Mouse (Mus musculus) bone marrow macrophage, adult 2 months (primary cell): Measurements from ENCODE around the gene Raph1. TPM values are rescaled to one million over a fixed set of nuclear protein-coding genes. Genes with fewer than 3 reads are reported as not detected.
A peak's percentile ranks its signal among the peaks of the same experiment; 100 is the strongest.

ENCODE experiments used
- H3K27ac ChIP-seq: 2 replicates; pipeline ENCODE4 v1.5.1; 2012; ENCODE audit warnings: low read depth, low read length; ENCODE audit not compliant: insufficient read depth
- H3K4me1 ChIP-seq: 2 replicates; pipeline ENCODE4 v1.6.1; 2012; ENCODE audit warnings: low read length; ENCODE audit not compliant: control insufficient read depth, insufficient read depth
- H3K4me3 ChIP-seq: 2 replicates; pipeline ENCODE4 v1.5.1; 2012; ENCODE audit warnings: mild to moderate bottlenecking, low read length, moderate library complexity; ENCODE audit not compliant: insufficient read depth
- CTCF ChIP-seq: IDR thresholded peaks from 2 replicates; pipeline ENCODE4 v1.5.1; 2012; ENCODE audit warnings: low read depth, mild to moderate bottlenecking, low read length, moderate library complexity
- POLR2A ChIP-seq: IDR thresholded peaks from 2 replicates; pipeline ENCODE4 v1.6.1; 2012; ENCODE audit warnings: mild to moderate bottlenecking, low read depth, low read length, borderline replicate concordance
- polyA plus RNA-seq: library from polyadenylated mRNA; stranded (reverse); fragments of >200 nt; gene quantifications from 2 replicates; pipeline ENCODE4 v1.2.4, GENCODE M21; 2012; ENCODE audit not compliant: missing spikeins, insufficient read depth, insufficient read length

The Raph1 gene
- 45.4 and 67.6 TPM in 2 replicates for polyA plus RNA-seq

- Histone ChIP-seq H3K27ac (peak within 1 kb of the TSS; percentile 71), H3K4me1 (peaks cover 4% of the 10 kb centered on the region), H3K4me3 (peak within 1 kb of the TSS; percentile 81)
- TF ChIP-seq POLR2A (no peak), CTCF (no peak)
Observed at GRCm38 (mm10) chr1:60566631-60567311, at the start of gene Raph1. Gene Raph1, minus strand, starts transcription at chr1:60567104.

DNA sequence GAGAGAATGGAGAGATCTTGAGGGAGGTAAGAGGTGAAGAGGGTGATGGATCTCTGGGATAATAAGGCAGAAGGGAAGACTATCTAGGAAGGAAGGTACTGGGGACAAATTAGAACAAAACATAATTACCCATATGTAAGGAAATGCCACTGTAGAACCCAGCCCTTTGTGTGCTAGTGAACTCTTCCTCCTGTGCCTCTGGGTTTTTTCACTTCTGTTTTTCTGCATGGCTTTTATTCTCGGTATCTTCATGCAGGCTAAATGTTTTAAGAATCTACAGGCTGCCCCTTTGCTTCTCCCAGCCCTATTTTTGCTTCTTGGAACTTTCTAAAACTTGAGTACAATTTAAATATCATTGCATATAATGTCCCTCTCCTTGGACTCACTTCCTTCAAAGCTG, 48.8 kb upstream of the Raph1 start:
- Histone ChIP-seq H3K4me3 (no peak overlapping the region), H3K27ac (peak overlapping the region; percentile 37; the same call in 1 of the 2 replicates), H3K4me1 (peaks cover 16% of the 10 kb centered on the region)
- TF ChIP-seq CTCF (no peak), POLR2A (no peak)

DNA sequence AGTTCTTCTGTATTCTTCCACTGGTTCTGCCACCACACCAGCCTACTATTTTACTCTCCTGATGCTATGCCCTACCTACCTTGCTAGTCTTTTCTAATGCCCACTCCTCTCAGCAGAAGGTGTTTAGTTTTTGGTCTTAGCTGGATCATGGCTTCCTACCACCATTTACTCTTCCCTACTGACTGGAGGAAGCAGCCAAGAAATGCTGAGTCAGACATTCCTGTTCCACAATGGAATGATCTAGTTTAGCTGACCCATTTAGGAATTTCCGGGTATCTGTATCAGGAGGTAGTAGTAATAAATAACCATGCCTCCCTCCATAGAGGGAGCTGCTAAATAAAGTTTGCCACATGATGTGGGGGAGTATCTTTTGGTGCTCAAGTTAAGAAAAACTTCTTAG, 48.0 kb upstream of the Raph1 start:
- Histone ChIP-seq H3K4me1 (peaks cover 16% of the 10 kb centered on the region), H3K27ac (no peak overlapping the region), H3K4me3 (no peak overlapping the region)
- TF ChIP-seq POLR2A (no peak), CTCF (no peak)

- Histone ChIP-seq H3K27ac (no peak overlapping the region), H3K4me1 (peaks cover 18% of the 10 kb centered on the region), H3K4me3 (no peak overlapping the region)
- no peak for TF ChIP-seq CTCF
- no peak for TF ChIP-seq POLR2A
Observed at GRCm38 (mm10) chr1:60611968-60612367, 45.1 kb upstream of the Raph1 start.

GRCm38 (mm10) chr1:60610631-60611030, 43.7 kb upstream of the Raph1 start:
- H3K27ac ChIP-seq: no peak overlapping the region
- H3K4me1 ChIP-seq: peaks cover 12% of the 10 kb centered on the region
- TF ChIP-seq CTCF (no peak), POLR2A (no peak)
- H3K4me3 ChIP-seq: no peak overlapping the region

- 0 out of 2 replicates have a peak, but pooled peaks cover 5% of the 10 kb centered on the region for H3K4me1 ChIP-seq
- TF ChIP-seq POLR2A: no peak
- no peak for TF ChIP-seq CTCF
- H3K27ac ChIP-seq: no peak overlapping the region
- no peak overlapping the region for H3K4me3 ChIP-seq
Observed at GRCm38 (mm10) chr1:60609011-60609775, 42.3 kb upstream of the Raph1 start.

- TF ChIP-seq POLR2A (no peak), CTCF (no peak)
- H3K4me1 ChIP-seq: peaks cover 9% of the 10 kb centered on the region
- H3K4me3 ChIP-seq: no peak overlapping the region
- H3K27ac ChIP-seq: no peak overlapping the region
Observed at GRCm38 (mm10) chr1:60604481-60605021, 37.6 kb upstream of the Raph1 start.

DNA sequence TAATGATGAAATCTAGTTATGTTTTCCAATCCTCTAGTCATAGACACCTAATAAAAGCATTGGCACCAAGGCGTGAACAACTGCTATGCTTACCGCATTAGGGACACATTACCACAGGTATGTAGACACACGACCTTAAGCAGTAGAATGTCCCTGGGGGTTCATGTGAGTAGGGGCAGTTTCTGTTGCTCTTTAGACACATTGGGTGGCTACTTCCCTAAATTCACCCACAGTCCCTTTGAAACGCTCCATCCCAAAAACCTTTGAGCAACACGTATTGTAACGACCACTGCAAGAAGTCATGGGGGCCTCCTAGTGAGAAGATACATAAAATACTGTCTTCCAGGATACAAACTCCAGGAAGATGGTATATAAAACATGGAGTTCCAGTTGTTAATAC, 33.8 kb upstream of the Raph1 start:
- Histone ChIP-seq H3K4me1 (peaks cover 15% of the 10 kb centered on the region), H3K27ac (no peak overlapping the region), H3K4me3 (no peak overlapping the region)
- TF ChIP-seq CTCF (no peak), POLR2A (no peak)

GRCm38 (mm10) chr1:60599926-60600325, 33.0 kb upstream of the Raph1 start:
- Histone ChIP-seq H3K27ac (no peak overlapping the region), H3K4me3 (no peak overlapping the region)

More at GRCm38 (mm10) chr1:60599926-60600325, 33.0 kb upstream of the Raph1 start:
- TF ChIP-seq POLR2A (no peak), CTCF (no peak)
- H3K4me1 ChIP-seq: peaks cover 15% of the 10 kb centered on the region
